Mouse (Mus musculus): ENCODE data around the gene Rnase4.
A peak's percentile ranks its signal among the peaks of the same experiment; 100 is the strongest.

DNA sequence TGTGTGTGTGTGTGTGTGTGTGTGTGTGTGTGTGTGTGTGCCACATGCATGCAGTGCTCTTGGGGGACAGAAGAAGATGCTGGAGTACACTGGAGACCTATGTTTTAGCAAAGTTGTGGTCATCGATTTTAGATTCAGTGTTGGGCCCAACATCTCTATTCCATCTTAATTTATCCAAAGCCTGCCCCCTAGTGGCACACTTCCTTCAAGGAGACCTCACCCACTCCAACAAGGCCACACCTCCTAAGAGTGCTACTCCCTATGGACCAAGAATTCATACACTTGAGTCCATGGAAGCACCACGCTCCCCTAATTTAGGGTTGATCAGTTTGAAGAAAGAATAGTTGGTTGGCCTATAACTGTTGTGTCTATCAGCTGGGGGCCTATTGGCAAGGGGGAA is 21.3 kb upstream of the Rnase4 start:
- TF ChIP-seq POLR2A (IDR thresholded peaks at IDR 0.05; ENCODE audit: low read depth, low read length), result no peak
- TF ChIP-seq CTCF (IDR thresholded peaks at IDR 0.05; ENCODE audit: extremely low read depth, insufficient read length, insufficient replicate concordance, low read depth, low read length), result peak; percentile 36; the same call in 1 of the 2 replicates

All from small intestine, adult 2 months (tissue).